Mouse (Mus musculus): ENCODE measurements around the gene Cpne7.

DNA sequence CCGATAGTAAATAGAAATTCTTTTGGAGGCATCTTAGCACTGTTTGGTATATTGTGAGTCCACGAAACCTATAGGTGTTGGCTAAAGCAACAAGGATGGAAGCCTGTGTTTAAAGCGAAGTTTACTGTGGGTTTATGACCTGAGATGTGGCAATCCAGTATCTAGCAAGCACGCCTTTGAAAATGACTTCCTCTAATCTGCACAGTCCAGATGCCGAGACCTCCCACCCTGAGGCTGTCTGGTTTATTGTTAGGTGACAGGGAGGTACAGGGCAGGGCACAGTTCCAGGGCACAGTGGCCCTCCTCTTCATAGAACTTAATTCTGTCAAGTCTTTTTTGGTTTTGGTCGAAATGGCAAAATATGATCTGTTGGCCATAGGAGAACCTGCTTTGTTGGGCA is 40.0 kb upstream of the Cpne7 start:
- TF ChIP-seq CTCF (IDR thresholded peaks at IDR 0.05; ENCODE audit: borderline replicate concordance, control insufficient read depth, extremely low read depth, insufficient read depth, low read length, poor library complexity) (no peak), POLR2A (IDR thresholded peaks at IDR 0.05; ENCODE audit: control insufficient read depth, extremely low read depth, insufficient read depth, low read length, poor library complexity) (no peak)

Measured in thymus, adult 2 months (tissue).